In genomic region chr8:83900957-83901270, GRCm38 (mm10) we compare ENCODE assay signal across 7 mouse cellular contexts. TPM values are rescaled to one million over a fixed set of nuclear protein-coding genes. Genes with fewer than 3 reads are reported as not detected.
DNase-seq lines count a peak whose midpoint lies in the region; ATAC-seq and TF ChIP-seq lines count a peak whose summit lies in the region.

No protein-coding gene starts in this region.

- H3K27me3 ChIP-seq in limb, embryonic 12.5 days, result peaks cover 10% of the 10 kb centered on the region; the same call in 1 of the 2 replicates
- no peaks in the 10 kb centered on the region for H3K27me3 ChIP-seq in neural tube, embryonic 15.5 days (replicated peaks)

- H3K36me3 ChIP-seq in limb, embryonic 12.5 days, result peaks cover 10% of the 10 kb centered on the region; the same call in 1 of the 2 replicates
- H3K36me3 ChIP-seq in neural tube, embryonic 15.5 days, result no peaks in the 10 kb centered on the region; the same call in 1 of the 2 replicates

- peak overlapping the region; percentile 99 for H3K27ac ChIP-seq in limb, embryonic 12.5 days
- H3K27ac ChIP-seq in neural tube, embryonic 15.5 days (replicated peaks), result peak overlapping the region; percentile 100

- peak overlapping the region; percentile 84 for H3K4me2 ChIP-seq in limb, embryonic 12.5 days
- H3K4me2 ChIP-seq in neural tube, embryonic 15.5 days, result peak overlapping the region; percentile 82

- H3K9me3 ChIP-seq in limb, embryonic 12.5 days, result no peaks in the 10 kb centered on the region
- no peaks in the 10 kb centered on the region for H3K9me3 ChIP-seq in neural tube, embryonic 15.5 days (replicated peaks)

- no peak for DNase-seq in lung, adult 2 months
- no peak for DNase-seq in lung, postnatal 14 days
- DNase-seq in cerebellum, adult 8-10 months, result peak; percentile 64
- DNase-seq in frontal cortex, postnatal 36 days (ENCODE audit: low spot score in 2 of 2), result peak; percentile 69 to 77
- DNase-seq in ovary, postnatal 10 days (ENCODE audit: low spot score), result no peak

- no peak for ATAC-seq in limb, embryonic 12.5 days (ENCODE audit: insufficient number of reproducible peaks, insufficient read depth, low FRiP score, low TSS enrichment, low read depth)
- no peak for ATAC-seq in neural tube, embryonic 15.5 days (ENCODE audit: low FRiP score)

- H3K9ac ChIP-seq in limb, embryonic 12.5 days (replicated peaks), result peak overlapping the region; percentile 95
- peak overlapping the region; percentile 97 for H3K9ac ChIP-seq in neural tube, embryonic 15.5 days (replicated peaks)

- H3K4me1 ChIP-seq in lung, adult 2 months (ENCODE audit: control insufficient read depth, insufficient read depth, low read length), result peaks cover 2% of the 10 kb centered on the region
- peaks cover 60% of the 10 kb centered on the region for H3K4me1 ChIP-seq in limb, embryonic 12.5 days (replicated peaks)
- peaks cover 67% of the 10 kb centered on the region for H3K4me1 ChIP-seq in neural tube, embryonic 15.5 days

- under 1% methylated on average over 40 of the region's 40 CpGs for WGBS in lung, adult 2 months
- WGBS in limb, embryonic 12.5 days, result under 1% methylated on average over 37 of the region's 40 CpGs
- WGBS in neural tube, embryonic 15.5 days, result under 1% methylated on average over 37 of the region's 40 CpGs

- no peak for TF ChIP-seq CTCF in lung, adult 2 months (IDR thresholded peaks at IDR 0.05; ENCODE audit: insufficient read depth, low read length)

- peak overlapping the region; percentile 74 for H3K4me3 ChIP-seq in lung, adult 2 months (replicated peaks; ENCODE audit: extremely low read depth, low read depth, low read length)
- peak overlapping the region; percentile 99 for H3K4me3 ChIP-seq in limb, embryonic 12.5 days (replicated peaks)
- peak overlapping the region; percentile 67 for H3K4me3 ChIP-seq in neural tube, embryonic 15.5 days (replicated peaks)

- no peak for TF ChIP-seq POLR2A in lung, adult 2 months (IDR thresholded peaks at IDR 0.05; ENCODE audit: borderline replicate concordance, extremely low read depth, low read depth, low read length)

RNA-seq across cellular contexts. Expression of gene Adgrl1, which starts 1.0 kb away (rescaled TPM):
- 81.1 and 86.4 TPM in 2 replicates for polyA plus RNA-seq in lung, adult 2 months (2012; rRNA removed)
- 28.2 and 32.7 TPM in 2 replicates for polyA plus RNA-seq in limb, embryonic 12.5 days (2016; fragmentation: Nextera tagmentation; extraction: Ambion mirVana)
- polyA plus RNA-seq in neural tube, embryonic 15.5 days (2015; fragmentation: Nextera tagmentation; extraction: Ambion mirVana), result 43.0 and 54.1 TPM in 2 replicates

RNA-seq across cellular contexts. Expression of gene Gm10644, which starts 54.1 kb away (rescaled TPM):
- polyA plus RNA-seq in lung, adult 2 months (2012; rRNA removed), result 1.7 and 2.0 TPM in 2 replicates
- polyA plus RNA-seq in limb, embryonic 12.5 days (2016; fragmentation: Nextera tagmentation; extraction: Ambion mirVana), result 0.40 and 0.63 TPM in 2 replicates
- polyA plus RNA-seq in neural tube, embryonic 15.5 days (2015; fragmentation: Nextera tagmentation; extraction: Ambion mirVana), result 1.1 TPM in 2 replicates

RNA-seq across cellular contexts. Expression of gene Asf1b, which starts 54.4 kb away (rescaled TPM):
- 7.5 and 7.9 TPM in 2 replicates for polyA plus RNA-seq in lung, adult 2 months (2012; rRNA removed)
- 52.2 and 54.3 TPM in 2 replicates for polyA plus RNA-seq in limb, embryonic 12.5 days (2016; fragmentation: Nextera tagmentation; extraction: Ambion mirVana)
- polyA plus RNA-seq in neural tube, embryonic 15.5 days (2015; fragmentation: Nextera tagmentation; extraction: Ambion mirVana), result 8.0 and 24.4 TPM in 2 replicates

Comparison
In these comparisons a context has a peak if more than half of its experiments do, and no peak if none do; other contexts are left out.
1. DNase-seq: peak in cerebellum, adult 8-10 months (single experiment) and frontal cortex, postnatal 36 days (2 of 2); none in lung, adult 2 months (single experiment), lung, postnatal 14 days (single experiment) and ovary, postnatal 10 days (single experiment).
2. Peak in every context shown above with its lines, with median percentiles within 50 percentile points of each other: H3K4me3 ChIP-seq.